Mouse (Mus musculus): ENCODE results near the gene Cryz. TPM values are rescaled to one million over a fixed set of nuclear protein-coding genes. Genes with fewer than 3 reads are reported as not detected.

Gene Cryz
- polyA plus RNA-seq (2012; rRNA removed): 18.3 and 21.7 TPM in 2 replicates

GRCm38 (mm10) chr3:154596488-154596933 lies at the start of gene Cryz:
TSS of gene Cryz (plus strand) at chr3:154596711.

GRCm38 (mm10) chr3:154596934-154597554 lies 533 bp downstream of the Cryz start, which contains the start of gene Tyw3:
TSS of gene Tyw3 (minus strand) at chr3:154597104.

GRCm38 (mm10) chr3:154663545-154663944 lies 67.0 kb downstream of the Cryz start, which contains the start of gene Erich3:
TSS of gene Erich3 (plus strand) at chr3:154663859.

Other genes with a start within 250 kb of the Cryz start
- gene Tyw3, start 393 bp downstream of the Cryz start, polyA plus RNA-seq (2012; rRNA removed): 26.5 and 38.1 TPM in 2 replicates
- gene Erich3, start 67.1 kb downstream of the Cryz start, polyA plus RNA-seq (2012; rRNA removed): 0.77 and 0.84 TPM in 2 replicates

Measured in central nervous system, embryonic 11.5 days (tissue).